Mouse (Mus musculus) stomach, postnatal 0 days (tissue): ENCODE data around the gene Tpo. TPM values are rescaled to one million over a fixed set of nuclear protein-coding genes. Genes with fewer than 3 reads are reported as not detected.

Experiments
- ATAC-seq: fragments of 200-750 bp; cut with Nextera tagmentation; 2 replicates; pipeline ENCODE4 v1.8.0; 2017; ENCODE audit not compliant: low FRiP score, low TSS enrichment
- DNase-seq: peaks from one replicate; pipeline ENCODE4 v3.0.0-alpha.2; 2016; ENCODE audit warnings: low spot score
- H3K27ac ChIP-seq: fragments of 300-500 bp; sonication (generic); replicated peaks from 2 replicates; pipeline ENCODE4 v1.5.1; 2014; ENCODE audit warnings: mild to moderate bottlenecking, control low read depth
- H3K27me3 ChIP-seq: fragments of 300-500 bp; sonication (generic); 2 replicates; pipeline ENCODE4 v1.6.1; 2014; ENCODE audit warnings: low read length; ENCODE audit not compliant: control insufficient read depth, insufficient read depth
- H3K36me3 ChIP-seq: fragments of 300-500 bp; sonication (generic); 2 replicates; pipeline ENCODE4 v1.6.1; 2014; ENCODE audit warnings: low read length, mixed read lengths; ENCODE audit not compliant: control insufficient read depth, insufficient read depth
- H3K4me1 ChIP-seq: fragments of 300-500 bp; sonication (generic); replicated peaks from 2 replicates; pipeline ENCODE4 v1.6.1; 2014; ENCODE audit warnings: antibody characterized with exemption; ENCODE audit not compliant: control insufficient read depth, insufficient read depth
- H3K4me2 ChIP-seq: fragments of 300-500 bp; sonication (generic); replicated peaks from 2 replicates; pipeline ENCODE4 v1.6.1; 2014; ENCODE audit warnings: low read depth, mild to moderate bottlenecking, control low read depth, moderate library complexity
- H3K4me3 ChIP-seq: fragments of 300-500 bp; sonication (generic); 2 replicates; pipeline ENCODE4 v1.5.1; 2014; ENCODE audit warnings: low read depth, low read length, control low read depth
- H3K9ac ChIP-seq: fragments of 300-500 bp; sonication (generic); 2 replicates; pipeline ENCODE4 v1.6.1; 2014; ENCODE audit warnings: mild to moderate bottlenecking, low read length, control low read depth, mixed read lengths
- H3K9me3 ChIP-seq: fragments of 300-500 bp; sonication (generic); 2 replicates; pipeline ENCODE4 v1.6.1; 2016; ENCODE audit warnings: low read length; ENCODE audit not compliant: control insufficient read depth
- CTCF ChIP-seq: IDR thresholded peaks from 2 replicates; pipeline ENCODE4 v1.5.1; 2016; ENCODE audit warnings: antibody characterized with exemption, low read depth, mild to moderate bottlenecking, moderate library complexity
- EP300 ChIP-seq: optimal IDR thresholded peaks from 2 replicates; pipeline ENCODE3; 2016; ENCODE audit warnings: antibody characterized with exemption
- WGBS: fragments of 180-500 bp; shearing (Covaris S2); extraction: QIAGEN DNeasy Blood & Tissue Kit; methylation state at CpG from one replicate; pipeline ENCODE4 v1.1.7; 2014; 5-methylcytosine and 5-hydroxymethylcytosine counted together
- polyA plus RNA-seq: library from polyadenylated mRNA; unstranded; fragments of >200 nt; fragmentation: Nextera tagmentation; extraction: Ambion mirVana; gene quantifications from 2 replicates; pipeline ENCODE4 v1.2.1, GENCODE M21; 2015

Tpo gene
- polyA plus RNA-seq, 1 experiment from 2014 or later: not detected

DNA sequence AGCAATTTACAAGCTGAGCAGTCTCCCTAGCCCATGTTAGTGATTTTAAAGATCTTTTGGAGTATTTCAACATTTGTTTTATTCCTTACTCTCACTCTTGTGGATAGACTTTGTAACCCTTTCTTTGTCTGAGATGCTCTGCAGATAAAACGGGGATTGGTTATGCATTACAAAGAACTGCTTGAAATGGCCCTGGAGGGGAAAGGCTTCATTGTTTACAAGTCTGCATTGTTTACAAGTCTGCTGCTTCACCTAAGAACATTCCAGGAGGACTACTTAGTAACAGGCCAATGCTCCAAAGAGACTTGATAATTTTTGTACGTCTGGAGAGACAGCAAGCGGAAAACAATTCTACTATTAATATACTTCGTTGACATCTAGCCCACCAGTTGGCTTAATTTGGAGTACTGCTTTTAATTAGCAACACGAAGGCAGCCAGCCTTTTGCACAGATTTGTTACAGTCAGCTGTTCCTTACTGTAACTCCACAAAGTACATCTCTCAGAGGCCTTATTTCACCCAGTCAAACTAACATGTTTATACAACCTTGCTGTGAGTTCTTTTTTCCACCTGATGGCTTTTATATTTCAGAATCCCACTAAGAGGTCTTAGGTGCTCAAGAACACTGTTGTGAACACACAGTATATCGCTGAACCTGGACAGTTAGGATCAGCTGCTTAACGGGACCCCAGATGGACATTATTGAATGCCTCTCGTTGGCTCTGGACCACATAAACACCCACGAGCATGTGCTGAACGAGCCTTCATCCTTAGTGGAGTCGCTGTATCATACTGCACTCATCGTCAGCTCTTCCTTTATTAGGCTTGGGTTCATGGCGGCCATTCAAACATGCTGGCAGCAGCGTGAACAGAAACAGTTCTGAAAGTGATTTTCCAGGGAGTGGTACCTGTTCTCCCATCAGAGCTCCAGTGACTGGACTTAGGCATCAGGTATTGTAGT, 22.5 kb downstream of the Tpo start:
- TF ChIP-seq CTCF: no peak
- TF ChIP-seq EP300: no peak
- Histone ChIP-seq H3K4me2 (no peak overlapping the region), H3K9ac (no peak overlapping the region), H3K4me3 (no peak overlapping the region), H3K4me1 (no peaks in the 10 kb centered on the region), H3K36me3 (no peaks in the 10 kb centered on the region), H3K9me3 (no peaks in the 10 kb centered on the region), H3K27me3 (no peaks in the 10 kb centered on the region), H3K27ac (no peak overlapping the region)
- WGBS: 73% methylated on average over 14 of the region's 14 CpGs
- DNase-seq (no peak), ATAC-seq (no peak)

DNA sequence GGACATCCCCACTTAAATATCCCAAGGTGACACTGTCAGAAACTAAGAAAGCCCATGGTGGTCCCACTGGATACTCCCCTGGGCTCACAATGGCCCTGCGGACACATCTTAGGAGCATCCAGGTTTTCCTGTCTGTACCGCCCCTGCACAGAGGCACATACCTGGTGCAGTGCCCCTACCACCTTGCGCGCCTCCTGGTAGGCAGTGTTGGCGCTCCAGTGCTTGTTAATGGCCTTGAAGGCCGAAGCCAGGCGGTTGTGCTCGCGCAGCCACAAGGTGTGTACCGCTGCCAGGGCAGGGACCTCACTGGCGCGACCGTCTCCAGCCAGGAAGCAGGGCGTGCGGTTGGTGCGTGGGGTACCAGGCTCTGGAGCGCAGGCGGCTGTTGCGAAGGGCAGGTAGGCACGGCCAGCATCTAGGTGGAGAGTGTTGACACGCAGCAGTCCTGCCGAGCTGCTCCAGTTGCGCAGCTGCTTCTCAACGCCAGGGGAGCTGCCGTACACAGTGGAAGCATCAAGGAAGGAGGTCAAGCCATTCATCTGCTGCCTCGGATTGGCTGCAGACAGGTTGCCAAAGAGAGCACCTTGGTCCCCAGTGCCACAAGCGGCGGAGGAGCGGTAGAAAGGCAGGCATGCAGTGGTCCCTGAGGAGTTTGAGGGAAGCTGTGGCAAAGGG, 29.4 kb downstream of the Tpo start:
- WGBS: 44% methylated on average over 29 of the region's 29 CpGs
- no peaks in the 10 kb centered on the region for H3K9me3 ChIP-seq
- no peak overlapping the region for H3K27ac ChIP-seq
- H3K4me2 ChIP-seq: no peak overlapping the region
- no peaks in the 10 kb centered on the region for H3K4me1 ChIP-seq
- no peak overlapping the region for H3K9ac ChIP-seq
- ATAC-seq: peak; percentile 68
- H3K36me3 ChIP-seq: no peaks in the 10 kb centered on the region
- TF ChIP-seq EP300 (no peak), CTCF (peak; percentile 56)
- peak; percentile 27 for DNase-seq
- H3K27me3 ChIP-seq: no peaks in the 10 kb centered on the region
- no peak overlapping the region for H3K4me3 ChIP-seq

DNA sequence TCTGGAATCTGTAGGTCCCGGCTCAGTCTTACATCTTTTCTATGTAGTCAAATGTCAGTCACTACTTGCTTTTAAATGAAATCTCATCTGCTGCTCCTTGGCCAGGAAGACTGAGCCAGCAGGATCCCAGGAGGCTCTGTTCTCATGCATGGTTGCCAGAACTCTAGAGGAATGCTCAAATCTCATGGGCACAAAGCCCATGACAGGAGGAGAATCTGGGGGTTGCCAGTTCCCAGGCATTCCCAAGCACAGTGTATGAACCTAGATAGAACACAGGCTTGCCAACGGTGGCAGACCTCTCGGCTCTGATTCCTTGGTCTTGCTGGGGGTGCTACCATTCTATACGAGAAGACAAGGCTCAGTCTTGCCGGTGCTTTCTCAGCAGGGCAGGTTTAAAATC, 40.3 kb downstream of the Tpo start:
- no peak for ATAC-seq
- 84% methylated on average over 5 of the region's 5 CpGs for WGBS

DNA sequence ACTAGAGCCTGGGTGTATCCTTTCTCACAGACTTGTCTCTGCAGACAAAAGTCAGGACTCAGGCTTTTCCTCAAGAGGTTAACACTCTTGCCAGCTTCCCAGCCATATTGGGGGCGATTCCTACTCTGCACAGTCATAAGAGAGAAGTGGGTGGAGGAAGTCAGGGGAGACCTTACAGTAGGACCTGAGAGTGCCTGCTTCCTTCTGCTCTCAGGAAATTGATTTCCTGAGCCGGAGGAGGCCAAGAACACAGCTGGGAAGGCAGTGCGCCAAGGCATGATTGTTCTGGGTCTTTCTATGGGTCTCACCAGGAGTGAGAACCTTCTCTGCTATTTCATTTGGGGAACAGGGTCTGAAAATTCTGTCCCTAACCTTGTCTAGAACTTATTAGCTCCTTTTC, 48.5 kb downstream of the Tpo start:
- no peak for ATAC-seq
- H3K9me3 ChIP-seq: no peaks in the 10 kb centered on the region
- no peaks in the 10 kb centered on the region for H3K27me3 ChIP-seq
- H3K27ac ChIP-seq: no peak overlapping the region
- DNase-seq: no peak
- no peak for TF ChIP-seq CTCF
- no peak for TF ChIP-seq EP300
- H3K4me3 ChIP-seq: no peak overlapping the region
- no peak overlapping the region for H3K4me2 ChIP-seq
- no peaks in the 10 kb centered on the region for H3K4me1 ChIP-seq
- WGBS: 54% methylated on average over 3 of the region's 3 CpGs
- no peaks in the 10 kb centered on the region for H3K36me3 ChIP-seq
- no peak overlapping the region for H3K9ac ChIP-seq

More for the DNA sequence above, 40.3 kb downstream of the Tpo start:
- Histone ChIP-seq H3K27me3 (no peaks in the 10 kb centered on the region), H3K9ac (no peak overlapping the region), H3K9me3 (no peaks in the 10 kb centered on the region), H3K36me3 (no peaks in the 10 kb centered on the region), H3K4me1 (no peaks in the 10 kb centered on the region), H3K27ac (no peak overlapping the region), H3K4me3 (no peak overlapping the region), H3K4me2 (no peak overlapping the region)
- DNase-seq: no peak
- no peak for TF ChIP-seq CTCF
- no peak for TF ChIP-seq EP300

DNA sequence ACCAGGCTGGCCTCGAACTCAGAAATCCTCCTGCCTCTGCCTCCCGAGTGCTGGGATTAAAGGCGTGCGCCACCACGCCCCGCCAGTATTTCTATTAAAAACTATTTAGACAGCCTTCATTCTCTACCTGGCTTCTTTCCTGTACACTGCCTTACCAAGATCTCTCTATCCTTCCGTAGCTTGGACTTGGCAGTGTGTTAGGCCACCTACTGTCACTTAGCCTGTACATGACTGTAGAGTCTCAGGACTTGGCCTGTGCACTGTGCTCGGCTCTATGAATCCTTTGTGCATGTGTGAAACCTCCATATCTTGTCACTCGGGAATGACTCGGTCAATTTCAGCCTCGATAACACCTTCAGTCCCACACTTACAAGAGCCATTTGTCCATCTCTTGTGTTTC, 55.4 kb downstream of the Tpo start:
- Histone ChIP-seq H3K27ac (no peak overlapping the region), H3K9me3 (no peaks in the 10 kb centered on the region), H3K36me3 (no peaks in the 10 kb centered on the region), H3K4me2 (no peak overlapping the region), H3K9ac (no peak overlapping the region), H3K4me1 (no peaks in the 10 kb centered on the region), H3K27me3 (no peaks in the 10 kb centered on the region), H3K4me3 (no peak overlapping the region)
- 92% methylated on average over 11 of the region's 11 CpGs for WGBS
- TF ChIP-seq EP300: no peak
- no peak for TF ChIP-seq CTCF
- DNase-seq (no peak), ATAC-seq (no peak)

DNA sequence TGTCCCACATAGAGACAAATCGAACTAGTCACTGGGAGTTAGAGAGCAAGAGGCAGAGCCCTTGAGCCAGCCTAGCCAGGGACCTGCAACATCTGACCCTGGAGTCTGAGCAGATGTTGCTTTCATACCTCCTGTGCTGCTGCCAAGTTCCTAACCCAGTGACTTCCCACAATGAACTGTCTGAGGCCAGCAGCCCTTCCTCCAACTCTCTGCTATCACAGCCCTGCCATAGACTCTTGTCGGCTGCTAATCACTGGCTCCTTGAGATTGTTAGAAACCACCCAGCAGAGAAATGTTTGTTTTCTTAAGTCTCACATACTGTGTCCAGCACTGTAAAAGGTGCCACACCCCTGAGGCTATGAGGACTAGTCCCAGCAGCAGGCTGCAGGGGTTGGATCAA, 56.1 kb downstream of the Tpo start:
- TF ChIP-seq EP300: no peak
- TF ChIP-seq CTCF: no peak
- H3K27me3 ChIP-seq: no peaks in the 10 kb centered on the region
- H3K4me2 ChIP-seq: no peak overlapping the region
- H3K27ac ChIP-seq: no peak overlapping the region
- no peaks in the 10 kb centered on the region for H3K9me3 ChIP-seq
- no peak overlapping the region for H3K9ac ChIP-seq
- H3K4me1 ChIP-seq: no peaks in the 10 kb centered on the region
- WGBS: 43% methylated on average over 2 of the region's 2 CpGs
- H3K4me3 ChIP-seq: no peak overlapping the region
- DNase-seq: no peak
- H3K36me3 ChIP-seq: no peaks in the 10 kb centered on the region
- ATAC-seq: no peak
